Mouse (Mus musculus) embryo, embryonic 10 days (tissue): ENCODE measurements around the gene Rhox2b.
"Not testable (repeated sequence)": the region's sequence is repeated elsewhere in the genome, so short reads cannot be mapped to it uniquely, and the experiment has no call there.

ENCODE experiments used
- DNase-seq: peaks from one replicate; pipeline ENCODE4 v3.0.0-alpha.2; 2015; ENCODE audit warnings: low spot score

Rhox2b gene

GRCm38 (mm10) chrX:37411767-37412166 lies at the start of gene Rhox2b:
Gene Rhox2b (plus strand): TSS chrX:37412067.
- not testable (repeated sequence) for DNase-seq

DNA sequence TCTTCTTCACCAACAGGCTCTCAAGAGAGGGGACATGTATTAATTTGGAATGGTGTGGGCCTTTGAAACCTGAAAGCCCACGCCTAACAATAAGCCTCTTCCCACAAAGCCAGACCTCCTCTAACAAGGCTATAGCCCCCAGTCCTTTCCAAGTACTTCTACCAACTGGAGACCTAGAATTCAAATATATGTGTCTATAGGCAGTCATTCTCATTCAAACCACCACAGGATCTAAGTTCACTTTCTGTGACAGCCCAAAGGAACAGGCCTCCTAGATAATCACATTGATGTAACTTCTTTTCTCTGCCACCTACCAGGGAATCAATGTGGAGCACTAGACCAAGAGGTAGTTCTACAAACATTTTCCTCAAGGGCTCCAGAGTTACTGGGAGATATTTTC lies 32.1 kb upstream of the Rhox2b start, which contains the start of gene Rhox3a2:
Gene Rhox3a2, plus strand, starts transcription at position 301 of the 400 bp plus-strand sequence.
- DNase-seq: not testable (repeated sequence)

- not testable (repeated sequence) for DNase-seq
These were observed 21.3 kb upstream of the Rhox2b start, which contains the start of gene Rhox4a2 for GRCm38 (mm10) chrX:37390548-37390947. Gene Rhox4a2 (plus strand): TSS chrX:37390848.

DNA sequence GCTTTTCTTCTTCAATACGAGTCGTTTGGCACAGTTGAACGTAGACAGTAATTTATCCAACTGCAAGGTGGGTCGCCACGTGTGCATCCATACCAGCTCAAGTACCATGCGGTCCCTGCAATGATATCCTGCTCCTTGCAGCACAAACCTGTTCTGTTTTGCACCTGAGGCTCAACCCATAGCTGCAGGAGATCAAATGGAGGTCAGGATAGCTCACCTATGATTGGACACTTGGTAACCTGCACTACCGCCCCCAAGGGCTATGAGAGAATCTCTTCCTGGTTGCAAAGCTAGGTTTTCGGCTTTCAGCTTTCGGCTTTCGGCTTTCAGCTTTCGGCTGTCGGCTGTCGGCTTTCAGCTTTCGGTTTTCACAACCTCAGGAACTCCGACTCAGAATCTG lies 20.3 kb downstream of the Rhox2b start, which contains the start of gene Rhox4b:
Gene Rhox4b, plus strand, starts transcription at position 301 of the 400 bp plus-strand sequence.
- not testable (repeated sequence) for DNase-seq

DNA sequence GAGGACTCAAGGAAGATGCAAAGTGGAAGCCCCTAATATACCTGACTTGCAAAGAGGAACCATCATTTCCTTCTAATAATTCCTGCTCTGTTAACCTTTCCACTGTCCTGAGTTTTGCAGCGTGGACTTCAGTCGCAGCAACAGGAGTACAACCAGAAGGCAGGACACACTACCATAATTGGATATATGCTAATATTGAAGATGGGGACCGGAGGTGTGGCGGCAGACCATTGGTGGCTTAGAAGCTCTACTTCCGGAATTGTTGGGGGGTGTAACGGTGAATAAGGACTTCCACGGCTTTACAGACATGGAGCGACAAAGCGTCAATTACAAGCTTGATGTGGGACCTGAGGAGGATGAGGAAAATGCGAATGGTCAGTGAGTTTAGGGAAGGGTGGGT lies 41.5 kb downstream of the Rhox2b start, which contains the start of gene Rhox2c:
Gene Rhox2c, plus strand, starts transcription at position 301 of the 400 bp plus-strand sequence.
- not testable (repeated sequence) for DNase-seq

- DNase-seq: not testable (repeated sequence)
These were observed 46.4 kb downstream of the Rhox2b start, which contains the start of gene Rhox3c for GRCm38 (mm10) chrX:37458285-37458684. Gene Rhox3c (plus strand): TSS chrX:37458585.
